ENCODE assay signal across 8 mouse cellular contexts in the genomic region with DNA sequence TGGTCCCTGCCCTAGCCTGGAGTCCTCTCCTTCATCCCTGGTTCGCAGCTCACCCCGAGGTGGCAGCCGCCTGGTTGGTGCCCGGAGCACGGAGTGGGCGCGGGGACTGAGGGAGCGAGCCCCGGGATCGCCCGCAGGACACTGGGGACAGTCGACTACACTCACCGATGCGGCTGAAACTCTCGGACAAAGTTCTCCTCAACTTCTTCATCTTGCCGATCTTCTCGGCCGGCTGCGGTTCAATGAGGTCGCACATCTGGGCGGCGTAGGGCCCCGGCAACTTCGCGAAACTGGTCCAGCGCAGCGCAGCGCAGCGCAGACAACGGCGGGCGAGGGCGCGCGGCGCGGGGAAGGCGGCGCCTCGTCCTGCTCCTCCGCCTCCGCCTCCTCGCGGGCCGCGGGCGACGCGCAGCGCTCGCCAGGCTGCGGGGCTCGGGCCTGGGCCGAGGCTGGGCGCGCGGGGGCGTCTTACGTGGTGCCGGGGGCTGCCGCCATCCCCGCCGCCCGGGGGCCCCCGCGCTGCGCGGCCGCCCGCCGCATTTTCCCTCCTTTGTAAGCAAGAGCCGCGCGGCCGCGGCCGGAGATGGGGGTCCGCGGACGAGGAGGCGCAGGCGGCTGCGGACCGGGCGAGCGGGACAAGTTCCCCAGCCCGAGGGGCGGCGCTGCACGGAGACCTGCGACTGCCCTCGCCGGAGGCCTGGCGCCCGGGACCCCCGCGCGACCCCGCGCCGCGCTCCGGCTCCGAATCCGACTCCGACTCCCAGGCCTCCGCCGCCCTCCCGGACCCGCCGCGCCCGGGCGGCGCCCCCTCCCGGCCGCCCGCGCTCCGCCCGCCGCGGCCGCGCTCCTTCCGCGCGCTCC. TPM values are rescaled to one million over a fixed set of nuclear protein-coding genes. Genes with fewer than 3 reads are reported as not detected.
DNase-seq lines count a peak whose midpoint lies in the region; ATAC-seq lines count a peak whose summit lies in the region.

No protein-coding gene starts in this region.

- peak; percentile 59 to 68 for DNase-seq in adrenal gland, adult 18-20 months (ENCODE audit: low spot score in 2 of 2)
- peak; percentile 66 for DNase-seq in gastrocnemius, postnatal 14 days
- DNase-seq in intestine, embryonic 14.5 days (ENCODE audit: low spot score), result peak; percentile 90
- peak; percentile 50 to 70 for DNase-seq in left cerebral cortex, postnatal 25 days (ENCODE audit: low spot score in 2 of 2)
- DNase-seq in right cerebral cortex, postnatal 14 days, result peak; percentile 58
- DNase-seq in MN1 (ENCODE audit: low spot score), result no peak

- peaks cover 16% of the 10 kb centered on the region; the same call in 1 of the 2 replicates for H3K4me1 ChIP-seq in intestine, embryonic 14.5 days (replicated peaks; ENCODE audit: control insufficient read depth, insufficient read depth, low read length)

- WGBS in intestine, embryonic 14.5 days, result under 1% methylated on average over 86 of the region's 128 CpGs

- peak; percentile 71 for ATAC-seq in common myeloid progenitor, adult 5-6 weeks (replicated peaks; ENCODE audit: low read depth, poor library complexity, severe bottlenecking)
- ATAC-seq in intestine, embryonic 14.5 days (replicated peaks; ENCODE audit: low FRiP score, low TSS enrichment, low read depth), result peak; percentile 90
- peak; percentile 72 for ATAC-seq in megakaryocyte progenitor cell, adult 5-6 weeks (replicated peaks; ENCODE audit: poor library complexity)

- H3K4me3 ChIP-seq in intestine, embryonic 14.5 days (ENCODE audit: low read depth, low read length), result peak overlapping the region; percentile 76

- intact Hi-C loops in gastrocnemius, postnatal 14 days (cut with DNase I; ENCODE audit: low total_unique reads), result loop anchor here (5.0 to 10.0 kb wide), 2 partner anchors 95 to 418 kb away; no protein-coding TSS in a partner anchor
- intact Hi-C loops in left cerebral cortex, postnatal 25 days (cut with DNase I), result loop anchor here (1.0 to 5.0 kb wide), 3 partner anchors 97 to 417 kb away; a partner anchor contains a TSS

- no peaks in the 10 kb centered on the region for H3K36me3 ChIP-seq in intestine, embryonic 14.5 days (ENCODE audit: control insufficient read depth, insufficient read depth, low read length)

- H3K27ac ChIP-seq in intestine, embryonic 14.5 days (ENCODE audit: low read depth), result peak overlapping the region; percentile 93

- peak overlapping the region; percentile 93 for H3K9ac ChIP-seq in intestine, embryonic 14.5 days (ENCODE audit: low read length)

- peak overlapping the region; percentile 86 for H3K4me2 ChIP-seq in intestine, embryonic 14.5 days (ENCODE audit: low read length)

- no peaks in the 10 kb centered on the region for H3K9me3 ChIP-seq in intestine, embryonic 14.5 days (ENCODE audit: control insufficient read depth, low read length)

- H3K27me3 ChIP-seq in intestine, embryonic 14.5 days (replicated peaks; ENCODE audit: control insufficient read depth, insufficient read depth, low read length), result no peaks in the 10 kb centered on the region

RNA-seq across cellular contexts. Expression of a gene that starts 40.0 kb away (rescaled TPM):
- total RNA-seq in adrenal gland, adult 18-20 months (2021), result 10 to 100 TPM in 1 of 2 experiments, 1 to 10 TPM in 1; 8.7 to 15.9 TPM
- 1.6 TPM in 2 replicates for total RNA-seq in common myeloid progenitor, adult 5-6 weeks (2017)
- 10 to 100 TPM in 1 of 2 experiments, 1 to 10 TPM in 1; 9.7 to 10.1 TPM for total RNA-seq in gastrocnemius, postnatal 14 days (2021)
- 25.5 and 25.7 TPM in 2 replicates for polyA plus RNA-seq in intestine, embryonic 14.5 days (2014; fragmentation: Nextera tagmentation; extraction: Ambion mirVana)
- 100 to 1,000 TPM; 171 to 187 TPM for total RNA-seq in left cerebral cortex, postnatal 25 days (2021)
- 0.88 and 1.7 TPM in 2 replicates for total RNA-seq in megakaryocyte progenitor cell, adult 5-6 weeks (2015)
- total RNA-seq in megakaryocyte progenitor cell, adult 5-6 weeks (2017), result 0.07 and 0.25 TPM in 2 replicates

Comparison
In these comparisons a context has a peak if more than half of its experiments do, and no peak if none do; other contexts are left out.
1. RNA of a gene that starts 40.0 kb away (total RNA-seq): 171 to 187 TPM in left cerebral cortex, postnatal 25 days; 8.7 to 15.9 TPM in adrenal gland, adult 18-20 months, 9.7 to 10.1 TPM in gastrocnemius, postnatal 14 days, 0.07 to 1.7 TPM in megakaryocyte progenitor cell, adult 5-6 weeks and 1.6 TPM in common myeloid progenitor, adult 5-6 weeks; every median in the first group is over 10 times any median in the second.
2. Peak in every context shown above with its lines, with median percentiles within 50 percentile points of each other: ATAC-seq.